Comparison of ENCODE assay signal across 21 mouse cellular contexts in the genomic region with DNA sequence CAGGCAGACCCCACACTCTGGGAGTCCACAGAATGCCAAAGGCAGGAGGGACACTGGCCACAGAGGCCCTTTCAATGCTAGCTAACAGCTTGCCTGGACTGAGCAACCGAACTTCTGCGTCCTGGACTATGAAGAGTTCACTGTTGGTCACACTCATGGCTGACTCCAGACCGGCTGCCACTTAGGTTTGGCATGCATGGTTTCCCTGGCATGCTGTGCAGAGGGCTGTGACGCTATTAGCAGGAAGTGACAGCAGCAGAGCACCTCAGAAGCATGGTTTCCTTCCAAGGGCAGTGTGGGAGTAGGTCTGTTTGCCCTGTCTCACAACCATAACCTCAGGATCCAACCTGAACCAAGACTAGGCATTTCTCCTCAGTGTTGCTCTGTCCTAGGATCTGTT. TPM values are rescaled to one million over a fixed set of nuclear protein-coding genes. Genes with fewer than 3 reads are reported as not detected.
DNase-seq lines count a peak whose midpoint lies in the region; ATAC-seq and TF ChIP-seq lines count a peak whose summit lies in the region.
"Had no signal": no experiment of that assay in that cellular context is flagged by ENCODE, and none has a peak within 500 bp of the region (broad histone marks: within the 10 kb centered on the region; RNA-seq: fewer than 3 reads in every experiment).

No protein-coding gene starts in this region.

- H3K9me3 ChIP-seq in kidney, postnatal 0 days (replicated peaks; ENCODE audit: low read length) = no peaks in the 10 kb centered on the region
- no peaks in the 10 kb centered on the region for H3K9me3 ChIP-seq in heart, embryonic 12.5 days (replicated peaks)
- no peaks in the 10 kb centered on the region for H3K9me3 ChIP-seq in heart, postnatal 0 days (replicated peaks; ENCODE audit: control insufficient read depth, low read length)
- H3K9me3 ChIP-seq: hindbrain, embryonic 13.5 days; lung, embryonic 15.5 days; midbrain, embryonic 12.5 days; neural tube, embryonic 12.5 days; stomach, embryonic 15.5 days had no signal

- H3K9ac ChIP-seq in kidney, postnatal 0 days (ENCODE audit: low read depth, low read length) = no peak overlapping the region
- H3K9ac ChIP-seq in heart, embryonic 12.5 days = no peak overlapping the region
- no peak overlapping the region for H3K9ac ChIP-seq in heart, postnatal 0 days (replicated peaks; ENCODE audit: low read depth, low read length)
- H3K9ac ChIP-seq: hindbrain, embryonic 13.5 days; liver, embryonic 14.5 days; lung, embryonic 15.5 days; midbrain, embryonic 12.5 days; neural tube, embryonic 12.5 days; stomach, embryonic 15.5 days had no signal

- no peak overlapping the region for H3K27ac ChIP-seq in kidney, postnatal 0 days
- H3K27ac ChIP-seq in heart, embryonic 12.5 days (ENCODE audit: poor library complexity, severe bottlenecking) = peak overlapping the region; percentile 99
- peak overlapping the region; percentile 94 for H3K27ac ChIP-seq in heart, postnatal 0 days (ENCODE audit: low read depth)
- H3K27ac ChIP-seq: hindbrain, embryonic 13.5 days; liver, embryonic 14.5 days; lung, embryonic 15.5 days; midbrain, embryonic 12.5 days; neural tube, embryonic 12.5 days; stomach, embryonic 15.5 days had no signal

- 44% methylated on average over 4 of the region's 4 CpGs for WGBS in kidney, postnatal 0 days
- 55% methylated on average over 4 of the region's 4 CpGs for WGBS in heart, embryonic 12.5 days
- WGBS in heart, postnatal 0 days = 27% methylated on average over 4 of the region's 4 CpGs

- no peak for DNase-seq in kidney, postnatal 0 days (ENCODE audit: low spot score)
- no peak for DNase-seq in kidney, postnatal 4 days
- no peak for DNase-seq in heart, postnatal 0 days (ENCODE audit: low spot score)
- no peak for DNase-seq in urinary bladder, adult 18-20 months (ENCODE audit: low spot score in 2 of 2)
- no peak for DNase-seq in urinary bladder, postnatal 25 days (ENCODE audit: low spot score)
- DNase-seq in layer of hippocampus, adult 11-12 months (ENCODE audit: low spot score) = no peak
- DNase-seq: adrenal gland, adult 2 months; cerebellum, adult 9-11 months; embryo, embryonic 11 days; kidney, adult 9 months; right cerebral cortex, postnatal 14 days; spleen, adult 18-20 months; thymus, adult 18-20 months had no signal

- no peak for TF ChIP-seq EP300 in heart, postnatal 0 days (IDR thresholded peaks at IDR 0.05; ENCODE audit: low read depth)

- ATAC-seq in kidney, postnatal 0 days (replicated peaks; ENCODE audit: low FRiP score, low read depth) = peak; percentile 29; the same call in 1 of the 2 replicates
- no peak for ATAC-seq in heart, embryonic 12.5 days (ENCODE audit: insufficient number of reproducible peaks, low FRiP score)
- peak; percentile 31 for ATAC-seq in heart, postnatal 0 days (ENCODE audit: insufficient read depth, low read depth)
- ATAC-seq: inflammation-experienced regulatory T-cells, adult 6 months had no signal

- H3K4me2 ChIP-seq in kidney, postnatal 0 days (ENCODE audit: low read length) = no peak overlapping the region
- H3K4me2 ChIP-seq in heart, embryonic 12.5 days = no peak overlapping the region
- H3K4me2 ChIP-seq in heart, postnatal 0 days (ENCODE audit: low read depth, low read length) = no peak overlapping the region
- H3K4me2 ChIP-seq: hindbrain, embryonic 13.5 days; lung, embryonic 15.5 days; midbrain, embryonic 12.5 days; neural tube, embryonic 12.5 days; stomach, embryonic 15.5 days had no signal

- no peaks in the 10 kb centered on the region for H3K36me3 ChIP-seq in kidney, postnatal 0 days (ENCODE audit: insufficient read depth, low read length)
- peaks cover 17% of the 10 kb centered on the region for H3K36me3 ChIP-seq in heart, embryonic 12.5 days
- peaks cover 37% of the 10 kb centered on the region for H3K36me3 ChIP-seq in heart, postnatal 0 days (replicated peaks; ENCODE audit: control insufficient read depth, insufficient read depth, low read length)
- H3K36me3 ChIP-seq: hindbrain, embryonic 13.5 days; lung, embryonic 15.5 days; midbrain, embryonic 12.5 days; neural tube, embryonic 12.5 days had no signal

- TF ChIP-seq CTCF in kidney, postnatal 0 days (IDR thresholded peaks at IDR 0.05; ENCODE audit: low read depth) = no peak
- no peak for TF ChIP-seq CTCF in heart, postnatal 0 days (IDR thresholded peaks at IDR 0.05; ENCODE audit: low read depth)

- no peaks in the 10 kb centered on the region for H3K27me3 ChIP-seq in kidney, postnatal 0 days (ENCODE audit: insufficient read depth, low read length)
- no peaks in the 10 kb centered on the region for H3K27me3 ChIP-seq in heart, embryonic 12.5 days (replicated peaks)
- H3K27me3 ChIP-seq in heart, postnatal 0 days (ENCODE audit: control insufficient read depth, insufficient read depth, low read length) = no peaks in the 10 kb centered on the region
- H3K27me3 ChIP-seq: hindbrain, embryonic 13.5 days; lung, embryonic 15.5 days; midbrain, embryonic 12.5 days; neural tube, embryonic 12.5 days; stomach, embryonic 15.5 days had no signal

- H3K4me1 ChIP-seq in kidney, postnatal 0 days (replicated peaks; ENCODE audit: insufficient read depth, low read length) = peaks cover 21% of the 10 kb centered on the region
- H3K4me1 ChIP-seq in heart, embryonic 12.5 days (replicated peaks) = peaks cover 78% of the 10 kb centered on the region
- H3K4me1 ChIP-seq in heart, postnatal 0 days (ENCODE audit: control insufficient read depth, insufficient read depth) = peaks cover 81% of the 10 kb centered on the region
- H3K4me1 ChIP-seq: hindbrain, embryonic 13.5 days; midbrain, embryonic 12.5 days had no signal

- H3K4me3 ChIP-seq in kidney, postnatal 0 days (replicated peaks; ENCODE audit: low read depth, low read length) = no peak overlapping the region
- no peak overlapping the region for H3K4me3 ChIP-seq in heart, embryonic 12.5 days
- no peak overlapping the region for H3K4me3 ChIP-seq in heart, postnatal 0 days (ENCODE audit: low read depth, low read length)
- H3K4me3 ChIP-seq: hindbrain, embryonic 13.5 days; lung, embryonic 15.5 days; midbrain, embryonic 12.5 days; neural tube, embryonic 12.5 days; stomach, embryonic 15.5 days had no signal

RNA-seq across cellular contexts. Expression of gene Ehd4, which starts 28.0 kb away (rescaled TPM):
- 67.6 and 79.3 TPM in 2 replicates for polyA plus RNA-seq in kidney, postnatal 0 days (2015; fragmentation: Nextera tagmentation; extraction: Ambion mirVana)
- polyA plus RNA-seq in heart, embryonic 12.5 days (2016; fragmentation: Nextera tagmentation; extraction: Ambion mirVana) = 159 and 186 TPM in 2 replicates
- total RNA-seq in heart, postnatal 0 days (2014; rRNA removed; ENCODE audit: low replicate concordance) = 231 and 250 TPM in 2 replicates
- 438 and 547 TPM in 2 replicates for polyA plus RNA-seq in heart, postnatal 0 days (2015; fragmentation: Nextera tagmentation; extraction: Ambion mirVana)
